Mouse (Mus musculus): ENCODE measurements at regions not wholly inside any gene's neighbourhood (a gene's known extent, or its start where the extent isn't known, plus 50 kb on each side); places are given as distances from the start of the nearest gene placed in this dataset.
A peak's percentile ranks its signal among the peaks of the same experiment; 100 is the strongest.

- TF ChIP-seq POLR2A (IDR thresholded peaks at IDR 0.05; ENCODE audit: control insufficient read depth in 1 of 2, insufficient read depth in 1 of 2, low read depth in 1 of 2, low read length in 2 of 2, poor library complexity in 1 of 2) (peak; percentile 63 to 84; a peak in 3 of 4 replicates), CTCF (IDR thresholded peaks at IDR 0.05 in 2 of 3, conservative IDR thresholded peaks at IDR 0.05 in 1 of 3; ENCODE audit: control insufficient read depth in 1 of 3, insufficient read depth in 1 of 3, low read depth in 2 of 3, low read length in 3 of 3, poor library complexity in 1 of 3, severe bottlenecking in 1 of 3) (no peak), JUND (IDR thresholded peaks at IDR 0.05; ENCODE audit: low read depth, low read length) (no peak), TAL1 (IDR thresholded peaks at IDR 0.05; ENCODE audit: low read length) (peak; percentile 79), MAFK (IDR thresholded peaks at IDR 0.05; ENCODE audit: borderline replicate concordance, low read depth, low read length) (no peak), MYC (IDR thresholded peaks at IDR 0.05; ENCODE audit: low read depth, low read length) (no peak), UBTF (IDR thresholded peaks at IDR 0.05; ENCODE audit: borderline replicate concordance, insufficient read depth, low read depth, low read length) (no peak), NELFE (IDR thresholded peaks at IDR 0.05; ENCODE audit: low read depth, low read length) (no peak), RCOR1 (IDR thresholded peaks at IDR 0.05; ENCODE audit: low read depth, low read length) (no peak)
Measured at GRCm38 (mm10) chr15:62214300-62214699, 1291.5 kb upstream of the A1bg start.
